Comparison of ENCODE assay signal across 8 mouse cellular contexts in genomic region chr3:86114659-86115338, GRCm38 (mm10). TPM values are rescaled to one million over a fixed set of nuclear protein-coding genes. Genes with fewer than 3 reads are reported as not detected.
DNase-seq lines count a peak whose midpoint lies in the region; ATAC-seq and TF ChIP-seq lines count a peak whose summit lies in the region.

No protein-coding gene starts in this region.

- intact Hi-C loops in heart, adult 2 months (cut with DNase I): loop anchor here (5.0 kb wide), 1 partner anchor 187 kb away; no protein-coding TSS in a partner anchor
- intact Hi-C loops in heart, postnatal 14 days (cut with DNase I): no loop called here

- H3K4me2 ChIP-seq in heart, embryonic 11.5 days: no peak overlapping the region

- H3K36me3 ChIP-seq in heart, adult 2 months (ENCODE audit: control insufficient read depth, insufficient read depth, low read length): no peaks in the 10 kb centered on the region
- H3K36me3 ChIP-seq in heart, embryonic 11.5 days (ENCODE audit: control insufficient read depth, insufficient read depth, low read length): peaks cover 6% of the 10 kb centered on the region

- peaks cover 2% of the 10 kb centered on the region for H3K4me1 ChIP-seq in heart, adult 2 months (ENCODE audit: control insufficient read depth, insufficient read depth, low read length)
- no peaks in the 10 kb centered on the region for H3K4me1 ChIP-seq in heart, embryonic 11.5 days (ENCODE audit: control insufficient read depth, insufficient read depth, low read length)

- H3K27me3 ChIP-seq in heart, adult 2 months (ENCODE audit: control insufficient read depth, insufficient read depth, low read length): no peaks in the 10 kb centered on the region
- H3K27me3 ChIP-seq in heart, embryonic 11.5 days (ENCODE audit: control insufficient read depth, insufficient read depth, low read length): no peaks in the 10 kb centered on the region

- ATAC-seq in heart, embryonic 11.5 days (replicated peaks; ENCODE audit: insufficient number of reproducible peaks, low FRiP score, low TSS enrichment): no peak

- TF ChIP-seq POLR2A in heart, adult 2 months (IDR thresholded peaks at IDR 0.05; ENCODE audit: insufficient read depth, low read depth, low read length): no peak

- H3K79me2 ChIP-seq in heart, adult 2 months (replicated peaks; ENCODE audit: control insufficient read depth, insufficient read depth, low read length): no peaks in the 10 kb centered on the region

- DNase-seq in heart, adult 2 months: peak in 1 of 2 experiments; percentile 41
- peak; percentile 83 for DNase-seq in brain, adult 2 months (ENCODE audit: low read depth, low spot score)
- peak; percentile 12 to 37 for DNase-seq in heart, postnatal 14 days
- DNase-seq in lung, postnatal 25 days (ENCODE audit: low spot score): peak; percentile 76
- DNase-seq in ovary, postnatal 36 days (ENCODE audit: low spot score): no peak
- no peak for DNase-seq in adrenal gland, adult 8-10 months
- DNase-seq in yolk sac, embryonic 10.5 days (ENCODE audit: low spot score): no peak

- TF ChIP-seq EP300 in heart, adult 2 months (IDR thresholded peaks at IDR 0.05; ENCODE audit: insufficient read depth, low read depth, low read length): no peak

- no peak for TF ChIP-seq CTCF in heart, adult 2 months (IDR thresholded peaks at IDR 0.05)

- H3K27ac ChIP-seq in heart, adult 2 months: peak overlapping the region; percentile 63
- no peak overlapping the region for H3K27ac ChIP-seq in heart, embryonic 11.5 days (ENCODE audit: low read depth, low read length)

- no peaks in the 10 kb centered on the region for H3K9me3 ChIP-seq in heart, embryonic 11.5 days (replicated peaks; ENCODE audit: control insufficient read depth, low read length)

- H3K4me3 ChIP-seq in heart, adult 2 months: peak overlapping the region; percentile 21; the same call in 1 of the 2 replicates
- no peak overlapping the region for H3K4me3 ChIP-seq in heart, embryonic 11.5 days (ENCODE audit: low read depth, low read length)

- H3K9ac ChIP-seq in heart, adult 2 months (ENCODE audit: low read depth, low read length): peak overlapping the region; percentile 5
- H3K9ac ChIP-seq in heart, embryonic 11.5 days (ENCODE audit: low read depth, low read length): no peak overlapping the region

- WGBS in heart, adult 2 months: 39% methylated on average over 12 of the region's 12 CpGs
- WGBS in heart, embryonic 11.5 days (ENCODE audit: insufficient replicate concordance): 60% methylated on average over 12 of the region's 12 CpGs

RNA-seq across cellular contexts. Expression of gene Rps3a1, which starts 27.7 kb away (rescaled TPM):
- 100 to 1,000 TPM; 482 to 538 TPM for total RNA-seq in heart, adult 2 months (2021)
- polyA plus RNA-seq in heart, adult 2 months (2012; rRNA removed): 186 and 373 TPM in 2 replicates
- polyA plus RNA-seq in heart, embryonic 11.5 days (2014; fragmentation: Nextera tagmentation; extraction: Ambion mirVana): 950 and 968 TPM in 2 replicates
- 100 to 1,000 TPM; 441 to 496 TPM for total RNA-seq in heart, postnatal 14 days (2021)
- 100 to 1,000 TPM; 780 to 849 (median 825) TPM for total RNA-seq in adrenal gland, adult 8-10 months (2022)

Comparison
In these comparisons a context has a peak if more than half of its experiments do, and no peak if none do; other contexts are left out.
1. DNase-seq: peak in brain, adult 2 months (single experiment), heart, postnatal 14 days (2 of 2) and lung, postnatal 25 days (single experiment); none in ovary, postnatal 36 days (single experiment), adrenal gland, adult 8-10 months (single experiment) and yolk sac, embryonic 10.5 days (single experiment).